Mouse (Mus musculus): ENCODE data around the gene Krt7. TPM values are rescaled to one million over a fixed set of nuclear protein-coding genes. Genes with fewer than 3 reads are reported as not detected.
A peak's percentile ranks its signal among the peaks of the same experiment; 100 is the strongest.

The Krt7 gene
- polyA plus RNA-seq, 1 experiment, result not detected

DNA sequence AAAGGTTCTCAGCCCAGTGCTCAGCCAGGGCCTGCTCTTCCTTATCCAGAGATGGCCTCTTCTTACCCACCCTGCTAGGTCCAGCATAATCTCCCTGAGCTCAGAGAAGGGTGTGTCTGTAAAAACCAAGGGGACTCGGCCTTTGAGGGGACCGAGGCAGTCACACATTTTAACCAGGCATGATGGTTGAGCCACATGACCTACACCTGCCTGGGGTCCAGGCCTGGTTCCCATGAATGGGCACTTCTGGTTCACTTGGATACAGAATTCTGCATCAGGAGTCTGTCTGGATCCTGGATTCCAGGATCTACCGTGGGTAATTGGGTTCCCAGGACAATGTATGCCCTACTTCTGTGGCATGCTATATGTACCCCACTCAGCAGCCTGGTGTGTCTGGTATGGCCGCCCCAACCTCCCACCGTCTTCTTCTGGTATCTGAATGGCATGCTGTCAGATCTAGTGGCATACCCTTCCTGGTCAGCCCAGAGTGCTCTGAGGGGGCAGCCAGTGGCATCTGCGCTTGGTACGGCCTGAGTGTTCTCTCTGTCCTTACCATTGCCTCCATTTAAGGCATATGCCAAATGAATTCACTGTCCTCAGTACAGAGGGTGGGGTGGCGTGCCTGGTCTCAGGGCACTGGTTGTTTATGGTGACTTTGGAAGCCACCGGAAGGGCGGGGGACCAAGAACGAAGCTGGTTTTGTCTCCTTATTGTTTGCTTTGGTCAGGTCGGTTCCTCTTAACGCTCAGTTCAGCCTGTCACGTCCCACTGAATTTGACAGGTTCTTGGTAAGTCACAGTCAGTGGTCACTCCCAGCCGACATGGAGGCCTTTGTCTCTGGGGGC is 39.5 kb upstream of the Krt7 start:
- peaks cover 20% of the 10 kb centered on the region for H3K4me1 ChIP-seq (ENCODE audit: control insufficient read depth, insufficient read depth, insufficient read length, low read length)
- no peak overlapping the region for H3K27ac ChIP-seq (replicated peaks; ENCODE audit: low read depth, low read length)
- no peak overlapping the region for H3K4me3 ChIP-seq (ENCODE audit: insufficient read depth, low read depth, low read length)

DNA sequence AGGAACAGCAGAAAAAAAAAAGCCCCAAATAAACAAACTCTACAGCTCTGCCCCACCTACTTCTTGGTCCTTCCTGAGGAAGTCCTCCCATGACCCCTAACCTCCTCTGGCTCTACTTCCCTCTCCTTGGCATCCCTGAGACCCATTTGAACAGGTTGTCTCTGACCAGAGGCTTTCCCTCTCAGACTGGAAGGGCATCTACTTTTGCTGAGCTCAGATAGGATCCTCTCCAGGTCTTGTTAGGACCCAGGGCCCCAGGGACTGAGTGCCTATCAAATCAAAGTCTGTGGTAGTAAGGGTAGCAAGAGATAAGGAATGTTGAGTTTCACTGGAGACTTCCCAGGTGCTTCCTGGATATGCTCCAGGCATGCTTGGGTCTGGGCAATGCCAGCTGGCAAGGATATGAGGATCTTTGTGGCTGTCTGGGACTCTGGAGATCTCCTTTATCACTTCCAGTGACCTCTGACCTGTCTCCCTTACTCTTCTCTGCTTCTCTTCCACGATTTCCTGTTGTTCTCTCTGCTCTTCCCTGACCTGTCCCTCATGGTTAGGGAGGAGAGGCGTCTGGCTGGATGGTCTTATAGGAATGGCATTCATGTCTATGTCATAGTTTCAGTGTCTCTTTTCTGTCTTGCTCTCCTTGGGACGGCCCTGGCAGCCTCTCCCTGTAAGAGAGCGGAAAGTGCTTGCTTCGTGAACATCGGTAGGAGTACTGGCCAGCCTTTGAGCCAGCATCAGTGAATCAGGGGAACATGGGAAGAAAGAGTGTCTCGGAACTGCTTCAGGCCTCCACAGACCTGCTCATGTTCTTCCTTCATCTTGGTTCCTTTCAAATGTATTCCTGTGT is 38.5 kb upstream of the Krt7 start:
- Histone ChIP-seq H3K4me3 (ENCODE audit: insufficient read depth, low read depth, low read length) (no peak overlapping the region), H3K27ac (replicated peaks; ENCODE audit: low read depth, low read length) (peak overlapping the region; percentile 8; the same call in 1 of the 2 replicates), H3K4me1 (ENCODE audit: control insufficient read depth, insufficient read depth, insufficient read length, low read length) (peaks cover 20% of the 10 kb centered on the region)

- no peak overlapping the region for H3K4me3 ChIP-seq (ENCODE audit: insufficient read depth, low read depth, low read length)
- H3K4me1 ChIP-seq (ENCODE audit: control insufficient read depth, insufficient read depth, insufficient read length, low read length), result peaks cover 20% of the 10 kb centered on the region
- H3K27ac ChIP-seq (replicated peaks; ENCODE audit: low read depth, low read length), result no peak overlapping the region
These were observed 37.5 kb upstream of the Krt7 start for GRCm38 (mm10) chr15:101373286-101373898.

- no peak overlapping the region for H3K4me3 ChIP-seq (ENCODE audit: insufficient read depth, low read depth, low read length)
- peak overlapping the region; percentile 23; the same call in 1 of the 2 replicates for H3K27ac ChIP-seq (replicated peaks; ENCODE audit: low read depth, low read length)
- H3K4me1 ChIP-seq (ENCODE audit: control insufficient read depth, insufficient read depth, insufficient read length, low read length), result peaks cover 19% of the 10 kb centered on the region
These were observed 36.0 kb upstream of the Krt7 start for GRCm38 (mm10) chr15:101374879-101375278.

DNA sequence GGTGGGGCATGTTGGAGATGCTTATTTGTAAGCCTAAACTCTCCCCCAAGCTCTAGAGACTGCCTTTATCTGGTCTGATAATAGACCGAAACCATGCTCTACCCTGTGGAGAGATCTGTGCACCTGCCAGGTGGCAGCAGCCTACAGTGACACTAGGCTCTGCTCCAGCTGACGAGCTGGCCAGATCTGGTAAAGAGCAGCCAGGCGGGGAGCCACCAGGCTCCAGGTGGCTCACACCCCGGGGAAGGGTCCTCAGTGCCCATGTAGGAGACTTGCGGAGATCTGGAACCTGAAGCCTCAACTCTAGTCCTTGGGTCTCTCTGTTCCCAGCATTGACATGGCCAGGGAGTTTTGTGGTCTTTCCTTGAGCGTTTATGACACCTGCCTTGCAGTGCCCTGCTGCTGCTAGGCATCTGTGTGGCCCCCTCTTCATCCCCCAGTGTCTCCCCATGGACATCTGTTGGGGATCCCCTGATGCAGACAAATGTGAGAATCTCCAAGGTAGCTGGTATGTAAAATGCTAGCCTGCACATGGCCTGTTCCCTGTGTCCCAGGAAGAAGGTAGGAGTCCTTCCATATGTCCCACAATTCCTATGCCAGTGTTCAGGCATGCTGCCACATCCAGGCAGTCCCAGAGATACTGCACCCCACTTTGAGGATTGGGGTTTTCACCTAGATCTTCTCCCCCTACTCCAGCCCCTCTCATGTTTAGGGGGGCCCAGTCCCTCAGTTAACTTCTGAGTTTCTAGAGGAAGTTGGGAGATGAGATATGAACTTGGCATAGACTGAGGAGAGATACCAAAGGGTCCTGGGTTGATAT is 34.7 kb upstream of the Krt7 start:
- Histone ChIP-seq H3K4me3 (ENCODE audit: insufficient read depth, low read depth, low read length) (no peak overlapping the region), H3K4me1 (ENCODE audit: control insufficient read depth, insufficient read depth, insufficient read length, low read length) (peaks cover 16% of the 10 kb centered on the region), H3K27ac (replicated peaks; ENCODE audit: low read depth, low read length) (no peak overlapping the region)

DNA sequence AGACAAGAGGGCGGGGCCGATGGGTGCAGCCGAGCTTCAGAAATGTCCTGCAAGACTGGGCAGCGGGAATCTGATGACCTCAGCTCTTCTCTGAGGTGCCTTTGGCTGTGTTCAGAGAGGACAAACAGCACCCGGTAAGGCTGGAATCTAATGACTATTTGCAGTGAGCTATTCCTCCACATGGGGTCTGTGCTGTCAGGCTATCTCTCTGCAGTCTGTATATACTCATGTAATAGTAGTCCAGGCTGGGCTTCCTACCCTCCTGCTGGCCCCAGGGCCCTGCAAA is 34.1 kb upstream of the Krt7 start:
- Histone ChIP-seq H3K27ac (replicated peaks; ENCODE audit: low read depth, low read length) (no peak overlapping the region), H3K4me1 (ENCODE audit: control insufficient read depth, insufficient read depth, insufficient read length, low read length) (peaks cover 13% of the 10 kb centered on the region), H3K4me3 (ENCODE audit: insufficient read depth, low read depth, low read length) (no peak overlapping the region)

GRCm38 (mm10) chr15:101378646-101379045 is 32.2 kb upstream of the Krt7 start:
- Histone ChIP-seq H3K4me1 (ENCODE audit: control insufficient read depth, insufficient read depth, insufficient read length, low read length) (peaks cover 1% of the 10 kb centered on the region; the same call in 1 of the 2 replicates), H3K4me3 (ENCODE audit: insufficient read depth, low read depth, low read length) (no peak overlapping the region), H3K27ac (replicated peaks; ENCODE audit: low read depth, low read length) (no peak overlapping the region; the same call in 1 of the 2 replicates)

GRCm38 (mm10) chr15:101381758-101382157 is 29.1 kb upstream of the Krt7 start:
- Histone ChIP-seq H3K27ac (replicated peaks; ENCODE audit: low read depth, low read length) (no peak overlapping the region), H3K4me3 (ENCODE audit: insufficient read depth, low read depth, low read length) (no peak overlapping the region), H3K4me1 (ENCODE audit: control insufficient read depth, insufficient read depth, insufficient read length, low read length) (no peaks in the 10 kb centered on the region)

GRCm38 (mm10) chr15:101382811-101383210 is 28.0 kb upstream of the Krt7 start:
- Histone ChIP-seq H3K27ac (replicated peaks; ENCODE audit: low read depth, low read length) (no peak overlapping the region), H3K4me1 (ENCODE audit: control insufficient read depth, insufficient read depth, insufficient read length, low read length) (no peaks in the 10 kb centered on the region)

GRCm38 (mm10) chr15:101384610-101385009 is 26.2 kb upstream of the Krt7 start:
- Histone ChIP-seq H3K4me1 (ENCODE audit: control insufficient read depth, insufficient read depth, insufficient read length, low read length) (no peaks in the 10 kb centered on the region), H3K27ac (replicated peaks; ENCODE audit: low read depth, low read length) (no peak overlapping the region), H3K4me3 (ENCODE audit: insufficient read depth, low read depth, low read length) (no peak overlapping the region)

More at GRCm38 (mm10) chr15:101382811-101383210, 28.0 kb upstream of the Krt7 start:
- H3K4me3 ChIP-seq (ENCODE audit: insufficient read depth, low read depth, low read length), result no peak overlapping the region

GRCm38 (mm10) chr15:101385064-101385463 is 25.8 kb upstream of the Krt7 start:
- Histone ChIP-seq H3K4me3 (ENCODE audit: insufficient read depth, low read depth, low read length) (no peak overlapping the region), H3K4me1 (ENCODE audit: control insufficient read depth, insufficient read depth, insufficient read length, low read length) (no peaks in the 10 kb centered on the region), H3K27ac (replicated peaks; ENCODE audit: low read depth, low read length) (no peak overlapping the region)

DNA sequence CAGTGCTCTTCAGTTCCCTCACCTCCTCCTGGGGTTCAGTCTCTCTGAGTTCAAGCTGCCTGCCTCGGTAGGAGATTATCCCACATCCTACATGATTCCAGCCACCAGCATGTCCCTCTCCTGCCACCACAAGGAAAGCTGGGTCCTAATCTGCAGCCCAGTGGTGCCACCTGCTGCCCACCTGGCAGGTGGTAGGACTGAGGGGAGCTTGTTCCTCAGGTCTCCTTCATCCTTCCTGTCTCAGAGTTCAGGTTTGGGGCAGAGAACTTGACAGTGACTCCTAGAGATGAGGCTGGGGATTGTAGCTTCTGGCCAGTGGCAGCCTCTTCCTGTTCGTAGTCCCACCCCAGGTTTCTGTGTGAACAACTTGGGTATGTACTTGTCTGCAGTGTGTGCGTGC is 23.7 kb upstream of the Krt7 start:
- Histone ChIP-seq H3K27ac (replicated peaks; ENCODE audit: low read depth, low read length) (no peak overlapping the region), H3K4me3 (ENCODE audit: insufficient read depth, low read depth, low read length) (no peak overlapping the region), H3K4me1 (ENCODE audit: control insufficient read depth, insufficient read depth, insufficient read length, low read length) (no peaks in the 10 kb centered on the region)

DNA sequence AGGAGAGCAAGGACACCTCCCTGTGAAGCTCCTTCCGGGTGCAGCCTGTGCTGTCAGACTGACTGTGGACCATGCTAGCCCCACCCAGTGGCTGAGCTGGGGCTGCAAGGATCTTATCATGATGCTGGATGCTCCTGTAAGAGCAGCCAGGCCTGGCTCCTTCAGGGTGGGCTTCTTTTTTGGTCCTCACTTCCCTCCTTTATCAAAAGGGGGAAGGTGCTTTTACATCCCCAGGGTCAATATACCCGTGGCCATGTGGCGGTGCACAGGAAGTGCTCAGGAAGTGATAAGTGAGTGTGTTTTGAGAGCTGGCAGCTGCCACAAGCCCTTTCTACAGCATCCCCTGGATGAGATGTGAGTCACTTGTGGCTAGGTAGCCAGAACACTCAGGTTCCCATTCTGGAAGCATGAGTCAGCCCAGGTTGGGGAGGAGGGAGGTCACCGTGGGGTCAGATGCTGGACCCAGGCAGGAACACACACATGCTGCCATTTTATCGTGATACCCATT is 22.8 kb upstream of the Krt7 start:
- Histone ChIP-seq H3K4me1 (ENCODE audit: control insufficient read depth, insufficient read depth, insufficient read length, low read length) (no peaks in the 10 kb centered on the region), H3K4me3 (ENCODE audit: insufficient read depth, low read depth, low read length) (no peak overlapping the region), H3K27ac (replicated peaks; ENCODE audit: low read depth, low read length) (no peak overlapping the region)

- Histone ChIP-seq H3K4me1 (ENCODE audit: control insufficient read depth, insufficient read depth, insufficient read length, low read length) (no peaks in the 10 kb centered on the region), H3K27ac (replicated peaks; ENCODE audit: low read depth, low read length) (no peak overlapping the region), H3K4me3 (ENCODE audit: insufficient read depth, low read depth, low read length) (no peak overlapping the region)
These were observed 20.6 kb upstream of the Krt7 start for GRCm38 (mm10) chr15:101390203-101390602.

Data from brown adipose tissue, adult 24 weeks (tissue).